Mouse (Mus musculus) kidney, postnatal 0 days (tissue): ENCODE data around the gene Ntf3. TPM values are rescaled to one million over a fixed set of nuclear protein-coding genes. Genes with fewer than 3 reads are reported as not detected.

ENCODE experiments used
- ATAC-seq: fragments of 200-750 bp; cut with Nextera tagmentation; replicated peaks from 2 replicates; pipeline ENCODE4 v1.8.0; 2017; ENCODE audit warnings: low read depth, moderate number of reproducible peaks, moderate TSS enrichment, moderate library complexity; ENCODE audit not compliant: low FRiP score
- DNase-seq: peaks from one replicate; pipeline ENCODE4 v3.0.0-alpha.2; 2016; ENCODE audit warnings: low spot score
- H3K27ac ChIP-seq: fragments of 300-500 bp; sonication (generic); 2 replicates; pipeline ENCODE4 v1.5.1; 2014; ENCODE audit warnings: mild to moderate bottlenecking
- H3K27me3 ChIP-seq: fragments of 300-500 bp; sonication (generic); 2 replicates; pipeline ENCODE4 v1.6.1; 2014; ENCODE audit warnings: low read length, mixed read lengths; ENCODE audit not compliant: insufficient read depth
- H3K36me3 ChIP-seq: fragments of 300-500 bp; sonication (generic); 2 replicates; pipeline ENCODE4 v1.6.1; 2014; ENCODE audit warnings: low read length, mixed read lengths; ENCODE audit not compliant: insufficient read depth
- H3K4me1 ChIP-seq: fragments of 300-500 bp; sonication (generic); replicated peaks from 2 replicates; pipeline ENCODE4 v1.6.1; 2014; ENCODE audit warnings: antibody characterized with exemption, low read length, mixed read lengths; ENCODE audit not compliant: insufficient read depth
- H3K4me2 ChIP-seq: fragments of 300-500 bp; sonication (generic); 2 replicates; pipeline ENCODE4 v1.6.1; 2014; ENCODE audit warnings: mild to moderate bottlenecking, low read length, moderate library complexity, mixed read lengths
- H3K4me3 ChIP-seq: fragments of 300-500 bp; sonication (generic); replicated peaks from 2 replicates; pipeline ENCODE4 v1.5.1; 2014; ENCODE audit warnings: low read depth, low read length
- H3K9ac ChIP-seq: fragments of 300-500 bp; sonication (generic); 2 replicates; pipeline ENCODE4 v1.6.1; 2014; ENCODE audit warnings: low read depth, low read length
- H3K9me3 ChIP-seq: fragments of 300-500 bp; sonication (generic); replicated peaks from 2 replicates; pipeline ENCODE4 v1.6.1; 2016; ENCODE audit warnings: low read length, inconsistent platforms, mixed read lengths
- CTCF ChIP-seq: IDR thresholded peaks from 2 replicates; pipeline ENCODE4 v1.5.1; 2016; ENCODE audit warnings: antibody characterized with exemption, low read depth, mild to moderate bottlenecking, moderate library complexity
- WGBS: fragments of 180-500 bp; shearing (Covaris S2); extraction: QIAGEN DNeasy Blood & Tissue Kit; methylation state at CpG from one replicate; pipeline ENCODE4 v1.1.7; 2014; 5-methylcytosine and 5-hydroxymethylcytosine counted together
- polyA plus RNA-seq: library from polyadenylated mRNA; unstranded; fragments of >200 nt; fragmentation: Nextera tagmentation; extraction: Ambion mirVana; gene quantifications from 2 replicates; pipeline ENCODE4 v1.2.1, GENCODE M21; 2015

Ntf3 gene
- polyA plus RNA-seq, 1 experiment from 2014 or later = 14.6 TPM

GRCm38 (mm10) chr6:126095041-126095440 is 71.7 kb downstream of the Ntf3 start:
- H3K27me3 ChIP-seq = no peaks in the 10 kb centered on the region
- ATAC-seq (no peak), DNase-seq (no peak)
- 64% methylated on average over 6 of the region's 6 CpGs for WGBS
- H3K9me3 ChIP-seq = no peaks in the 10 kb centered on the region
- H3K9ac ChIP-seq = no peak overlapping the region
- H3K4me1 ChIP-seq = no peaks in the 10 kb centered on the region
- TF ChIP-seq CTCF = no peak
- no peak overlapping the region for H3K4me3 ChIP-seq
- H3K27ac ChIP-seq = no peak overlapping the region
- 0 out of 2 replicates have a peak, but pooled peaks cover 2% of the 10 kb centered on the region for H3K36me3 ChIP-seq
- H3K4me2 ChIP-seq = no peak overlapping the region

GRCm38 (mm10) chr6:126092026-126092425 is 74.7 kb downstream of the Ntf3 start:
- Histone ChIP-seq H3K36me3 (no peaks in the 10 kb centered on the region), H3K4me2 (no peak overlapping the region), H3K4me3 (no peak overlapping the region), H3K27me3 (no peaks in the 10 kb centered on the region), H3K9ac (no peak overlapping the region), H3K4me1 (no peaks in the 10 kb centered on the region), H3K27ac (no peak overlapping the region), H3K9me3 (no peaks in the 10 kb centered on the region)
- ATAC-seq (no peak), DNase-seq (no peak)
- TF ChIP-seq CTCF = no peak
- 52% methylated on average over 5 of the region's 5 CpGs for WGBS

GRCm38 (mm10) chr6:126090063-126090462 is 76.6 kb downstream of the Ntf3 start:
- Histone ChIP-seq H3K9ac (no peak overlapping the region), H3K27ac (no peak overlapping the region), H3K27me3 (no peaks in the 10 kb centered on the region), H3K4me1 (no peaks in the 10 kb centered on the region), H3K36me3 (no peaks in the 10 kb centered on the region), H3K4me3 (no peak overlapping the region), H3K4me2 (no peak overlapping the region), H3K9me3 (no peaks in the 10 kb centered on the region)
- 94% methylated on average over 1 of the region's 1 CpGs for WGBS
- DNase-seq = no peak
- TF ChIP-seq CTCF = no peak
- ATAC-seq = no peak

DNA sequence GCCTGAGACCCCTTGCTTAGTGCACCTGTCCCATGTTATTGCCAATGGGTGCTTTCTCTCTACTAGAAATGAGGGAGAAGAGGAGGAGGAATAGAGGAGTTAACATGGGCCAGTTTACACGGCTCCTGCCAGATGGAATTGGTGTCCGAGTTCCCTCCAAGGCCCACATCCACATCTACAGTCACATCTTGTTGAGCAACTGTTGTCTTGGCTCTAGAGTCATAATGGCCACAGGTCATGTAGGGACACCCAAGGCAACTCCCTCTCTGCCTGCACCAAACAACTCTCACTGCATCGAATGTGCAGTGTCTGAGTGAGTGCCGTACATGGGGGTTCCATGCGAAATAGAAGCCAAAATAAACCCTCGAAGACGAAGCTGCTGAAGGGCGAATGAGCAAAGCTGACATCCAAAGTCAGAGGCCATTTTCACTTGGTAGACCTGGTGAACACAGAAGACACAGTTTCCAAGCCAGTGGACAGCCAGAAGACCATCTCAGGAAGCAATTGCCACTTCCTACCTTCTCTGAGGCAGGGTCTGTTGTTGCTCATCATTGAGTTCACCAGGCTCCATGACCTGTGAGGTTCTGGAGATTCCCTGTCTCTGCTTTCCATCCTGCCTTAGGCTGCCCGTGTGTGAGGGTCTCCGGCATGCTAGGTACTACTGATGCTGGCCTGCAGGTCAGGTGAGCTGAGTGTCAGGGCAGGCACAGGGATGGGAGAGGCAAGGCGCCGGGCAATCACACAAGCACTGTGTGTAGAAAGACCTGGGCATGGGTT is 78.0 kb downstream of the Ntf3 start:
- H3K36me3 ChIP-seq = no peaks in the 10 kb centered on the region
- H3K9ac ChIP-seq = no peak overlapping the region
- no peak for TF ChIP-seq CTCF
- no peaks in the 10 kb centered on the region for H3K9me3 ChIP-seq
- H3K4me2 ChIP-seq = no peak overlapping the region
- no peak overlapping the region for H3K27ac ChIP-seq
- 85% methylated on average over 12 of the region's 12 CpGs for WGBS
- H3K27me3 ChIP-seq = no peaks in the 10 kb centered on the region
- no peak overlapping the region for H3K4me3 ChIP-seq
- H3K4me1 ChIP-seq = no peaks in the 10 kb centered on the region
- ATAC-seq (no peak), DNase-seq (no peak)

DNA sequence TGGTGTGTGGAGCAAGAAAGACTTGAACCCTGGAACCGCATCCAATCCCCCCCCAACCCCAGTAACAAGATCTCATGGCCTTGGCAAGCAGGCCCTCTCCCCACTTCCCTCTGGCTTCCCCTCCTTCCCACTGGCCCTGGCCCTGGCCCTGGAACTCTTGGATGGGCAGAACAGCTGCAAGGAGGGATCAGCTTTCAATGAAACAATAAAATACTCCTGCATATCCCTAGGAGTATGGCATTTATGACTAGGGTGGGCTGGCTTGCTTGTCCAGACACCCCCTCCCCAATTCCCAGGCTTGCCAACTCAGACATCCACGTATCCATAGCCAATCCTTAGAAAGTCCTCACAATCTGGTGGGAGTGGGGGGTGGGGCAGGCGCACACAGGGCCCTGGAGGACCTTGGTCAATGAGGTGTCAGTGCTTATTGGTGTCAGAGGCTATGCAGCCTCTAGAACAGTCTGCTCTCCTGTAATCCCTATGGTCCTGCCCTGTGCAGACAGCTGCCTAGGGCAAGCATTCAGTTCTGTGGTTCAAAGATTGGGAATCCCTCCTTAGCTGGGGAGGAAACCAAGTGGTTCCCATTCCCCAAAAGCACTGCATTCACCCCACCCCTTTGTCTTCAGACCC is 80.3 kb downstream of the Ntf3 start:
- no peaks in the 10 kb centered on the region for H3K36me3 ChIP-seq
- no peak overlapping the region for H3K4me3 ChIP-seq
- H3K4me2 ChIP-seq = no peak overlapping the region
- no peak overlapping the region for H3K27ac ChIP-seq
- H3K4me1 ChIP-seq = no peaks in the 10 kb centered on the region
- no peak for TF ChIP-seq CTCF
- 32% methylated on average over 3 of the region's 3 CpGs for WGBS
- peak; percentile 67 for DNase-seq
- H3K9ac ChIP-seq = no peak overlapping the region
- peak; percentile 25; the same call in 1 of the 2 replicates for ATAC-seq
- H3K27me3 ChIP-seq = no peaks in the 10 kb centered on the region
- H3K9me3 ChIP-seq = no peaks in the 10 kb centered on the region

- no peak overlapping the region for H3K4me2 ChIP-seq
- no peaks in the 10 kb centered on the region for H3K4me1 ChIP-seq
- H3K27me3 ChIP-seq = no peaks in the 10 kb centered on the region
- no peaks in the 10 kb centered on the region for H3K36me3 ChIP-seq
- no peak overlapping the region for H3K9ac ChIP-seq
- no peak overlapping the region for H3K4me3 ChIP-seq
- no peak for DNase-seq
- no peak for TF ChIP-seq CTCF
- no peak for ATAC-seq
- H3K27ac ChIP-seq = no peak overlapping the region
- 89% methylated on average over 3 of the region's 3 CpGs for WGBS
- no peaks in the 10 kb centered on the region for H3K9me3 ChIP-seq
Observed at GRCm38 (mm10) chr6:126080531-126080930, 86.2 kb downstream of the Ntf3 start.
